Mouse (Mus musculus) stomach, postnatal 0 days (tissue): ENCODE results near the gene Anapc2.
A peak's percentile ranks its signal among the peaks of the same experiment; 100 is the strongest.

ENCODE experiments used
- CTCF ChIP-seq: IDR thresholded peaks from 2 replicates; pipeline ENCODE4 v1.5.1; 2016; ENCODE audit warnings: antibody characterized with exemption, low read depth, mild to moderate bottlenecking, moderate library complexity
- EP300 ChIP-seq: optimal IDR thresholded peaks from 2 replicates; pipeline ENCODE3; 2016; ENCODE audit warnings: antibody characterized with exemption

GRCm38 (mm10) chr2:25328440-25328839 is 56.2 kb downstream of the Anapc2 start:
- TF ChIP-seq CTCF = peak; percentile 78
- no peak for TF ChIP-seq EP300
